Mouse (Mus musculus) bone marrow, adult 2 months (tissue): Measurements from ENCODE around the gene Lsm12.

Experiments
- CTCF ChIP-seq: fragments of 200-500 bp; IDR thresholded peaks from 2 replicates; pipeline ENCODE4 v1.5.1; 2011; ENCODE audit warnings: low read length, control low read depth; ENCODE audit not compliant: control insufficient read depth, insufficient read depth
- POLR2A ChIP-seq: fragments of 200-500 bp; IDR thresholded peaks from 2 replicates; pipeline ENCODE4 v1.6.1; 2011; ENCODE audit warnings: low read depth, mild to moderate bottlenecking, control low read depth, low read length, borderline replicate concordance; ENCODE audit not compliant: control insufficient read depth

DNA sequence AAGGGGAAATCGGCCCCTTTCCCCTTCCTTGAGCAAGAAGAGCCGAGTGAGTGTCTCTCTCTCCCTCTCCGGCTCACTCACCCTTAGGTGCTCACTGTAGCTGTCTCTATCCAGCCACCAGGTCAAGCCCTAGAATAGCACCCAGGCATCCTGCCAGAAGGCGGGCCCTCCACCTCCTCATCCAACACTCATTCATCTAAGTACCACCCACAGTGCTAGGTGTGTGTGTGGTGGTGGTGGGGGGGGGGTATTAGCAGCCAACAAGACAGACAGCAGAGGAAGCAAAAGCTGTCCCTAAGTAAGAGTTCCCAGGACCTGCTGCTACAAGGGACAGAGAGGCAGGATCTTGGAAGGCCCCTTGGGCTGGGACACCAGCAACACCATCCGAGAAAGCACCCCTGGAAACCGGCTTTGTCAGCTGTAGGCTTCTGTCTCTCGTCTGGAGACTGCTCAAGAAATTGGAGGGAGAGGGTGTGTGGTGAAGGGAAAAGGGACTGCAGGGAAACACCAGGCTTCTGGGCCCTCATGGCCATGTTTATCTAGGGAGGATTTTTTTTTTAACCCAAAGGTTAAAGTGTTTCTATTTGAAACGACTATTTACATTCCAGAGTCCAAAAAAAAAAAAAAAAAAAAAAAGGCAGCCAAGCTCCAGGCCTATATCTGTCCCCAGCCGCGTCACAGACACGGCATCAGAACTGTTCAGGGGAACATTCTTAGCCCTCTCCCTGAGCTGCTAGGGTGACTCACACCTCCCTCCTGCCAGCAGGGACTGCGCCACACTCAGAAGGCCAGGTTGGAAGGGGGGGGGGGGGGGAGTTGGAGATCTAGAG, 31.2 kb upstream of the Lsm12 start:
- TF ChIP-seq CTCF (no peak), POLR2A (no peak)
